Comparison of ENCODE assay signal across 8 mouse cellular contexts in the genomic region with DNA sequence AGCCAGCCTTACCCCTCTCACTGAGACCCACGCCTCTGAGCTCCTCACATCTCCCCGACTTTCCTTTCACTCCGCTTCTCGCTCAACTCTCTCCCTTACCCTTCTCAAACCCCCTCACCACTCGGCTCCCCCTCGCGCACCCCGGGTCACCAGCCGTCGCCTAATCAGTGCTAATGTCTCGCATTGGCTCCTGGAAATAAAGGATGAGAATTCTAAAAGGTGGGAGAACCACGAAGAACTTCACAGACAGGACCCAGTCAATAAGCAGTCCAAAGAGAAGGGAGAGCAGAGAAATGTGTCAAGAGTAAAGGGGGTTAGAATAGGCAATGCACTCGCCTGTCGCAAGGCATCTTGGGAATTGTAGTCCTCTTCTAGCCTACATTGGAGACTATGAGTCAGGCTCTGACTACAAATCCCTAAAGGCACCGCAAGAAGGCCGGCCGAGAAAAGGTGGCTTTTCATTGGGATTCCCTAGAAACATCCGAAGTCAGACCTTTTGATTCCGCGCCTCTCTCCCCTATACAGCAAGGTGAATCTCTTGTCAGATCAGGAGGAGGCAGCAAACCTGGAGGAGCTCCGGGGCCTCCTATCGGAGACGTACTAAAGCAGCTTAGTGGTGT. TPM values are rescaled to one million over a fixed set of nuclear protein-coding genes. Genes with fewer than 3 reads are reported as not detected.
DNase-seq lines count a peak whose midpoint lies in the region; ATAC-seq and TF ChIP-seq lines count a peak whose summit lies in the region.

A gene (minus strand): TSS at position 324 of the 620 bp plus-strand sequence.

- under 1% methylated on average over 23 of the region's 23 CpGs for WGBS in hindbrain, postnatal 0 days

- intact Hi-C loops in gastrocnemius, adult 2 months (cut with DNase I), result loop anchor here (2.0 to 10.0 kb wide), 2 partner anchors 25 to 231 kb away; no protein-coding TSS in a partner anchor
- intact Hi-C loops in left cerebral cortex, adult 2 months (cut with DNase I), result loop anchor here (2.0 kb wide), 1 partner anchor 21 kb away; no protein-coding TSS in a partner anchor

- no peaks in the 10 kb centered on the region for H3K4me1 ChIP-seq in hindbrain, postnatal 0 days (ENCODE audit: insufficient read depth, low read length)

- peak; percentile 87 for DNase-seq in gastrocnemius, adult 2 months
- DNase-seq in hindbrain, postnatal 0 days (ENCODE audit: low spot score), result peak; percentile 98
- DNase-seq in left cerebral cortex, adult 2 months (ENCODE audit: extremely low spot score in 1 of 2, low spot score in 2 of 2), result peak; percentile 83 to 88
- DNase-seq in right cerebral cortex, adult 2 months (ENCODE audit: low spot score in 2 of 2), result peak; percentile 92 to 96
- DNase-seq in urinary bladder, postnatal 36 days (ENCODE audit: low spot score in 2 of 2), result peak; percentile 69 to 88

- peak within 1 kb of the TSS; percentile 75 for H3K9ac ChIP-seq in hindbrain, postnatal 0 days (replicated peaks; ENCODE audit: low read length)

- H3K9me3 ChIP-seq in hindbrain, postnatal 0 days (ENCODE audit: low read length), result no peaks in the 10 kb centered on the region

- peak; percentile 98 for ATAC-seq in activated CD4-positive, CD25-positive, alpha-beta regulatory T cell, adult 4 months
- peak; percentile 100 for ATAC-seq in common myeloid progenitor, adult 5-6 weeks (replicated peaks; ENCODE audit: low read depth, poor library complexity, severe bottlenecking)
- ATAC-seq in hindbrain, postnatal 0 days, result peak; percentile 98
- peak; percentile 100 for ATAC-seq in megakaryocyte, adult 5-6 weeks (ENCODE audit: poor library complexity, severe bottlenecking)

- H3K4me3 ChIP-seq in gastrocnemius, adult 2 months, result peak within 1 kb of the TSS; percentile 73
- peak within 1 kb of the TSS; percentile 64 for H3K4me3 ChIP-seq in hindbrain, postnatal 0 days (ENCODE audit: low read length)
- H3K4me3 ChIP-seq in left cerebral cortex, adult 2 months, result peak within 1 kb of the TSS; percentile 62

- H3K27ac ChIP-seq in gastrocnemius, adult 2 months, result peak within 1 kb of the TSS; percentile 93
- H3K27ac ChIP-seq in hindbrain, postnatal 0 days, result peak within 1 kb of the TSS; percentile 45; the same call in 1 of the 2 replicates
- H3K27ac ChIP-seq in left cerebral cortex, adult 2 months, result peak within 1 kb of the TSS; percentile 62

- no peaks in the 10 kb centered on the region for H3K27me3 ChIP-seq in hindbrain, postnatal 0 days (ENCODE audit: insufficient read depth, low read length)

- H3K4me2 ChIP-seq in hindbrain, postnatal 0 days (ENCODE audit: low read depth, low read length), result peak within 1 kb of the TSS; percentile 90

- TF ChIP-seq CTCF in gastrocnemius, adult 2 months (IDR thresholded peaks at IDR 0.05), result peak; percentile 9; the same call in 1 of the 2 replicates
- TF ChIP-seq CTCF in hindbrain, postnatal 0 days (IDR thresholded peaks at IDR 0.05; ENCODE audit: low read depth), result peak; percentile 41; the same call in 1 of the 2 replicates
- no peak; the same call in none of the 2 replicates for TF ChIP-seq CTCF in left cerebral cortex, adult 2 months (IDR thresholded peaks at IDR 0.05)

- no peaks in the 10 kb centered on the region; the same call in 1 of the 2 replicates for H3K36me3 ChIP-seq in hindbrain, postnatal 0 days (ENCODE audit: insufficient read depth, low read length)

RNA-seq across cellular contexts. Expression of the gene that starts here (rescaled TPM):
- 10 to 100 TPM; 11.5 to 30.4 TPM for polyA plus RNA-seq in activated CD4-positive, CD25-positive, alpha-beta regulatory T cell, adult 4 months (2017; shearing (Covaris generic))
- total RNA-seq in common myeloid progenitor, adult 5-6 weeks (2017), result 16.5 and 23.3 TPM in 2 replicates
- total RNA-seq in gastrocnemius, adult 2 months (2021), result 10 to 100 TPM; 18.1 to 24.2 TPM
- 26.1 and 27.2 TPM in 2 replicates for total RNA-seq in hindbrain, postnatal 0 days (2014; rRNA removed)
- polyA plus RNA-seq in hindbrain, postnatal 0 days (2015; fragmentation: Nextera tagmentation; extraction: Ambion mirVana), result 18.6 and 21.3 TPM in 2 replicates
- 10 to 100 TPM; 34.5 to 35.9 TPM for total RNA-seq in left cerebral cortex, adult 2 months (2021)
- total RNA-seq in megakaryocyte, adult 5-6 weeks (2015), result 13.4 and 15.1 TPM in 2 replicates
- 10.6 and 14.9 TPM in 2 replicates for total RNA-seq in megakaryocyte, adult 5-6 weeks (2017)

Comparison
In these comparisons a context has a peak if more than half of its experiments do, and no peak if none do; other contexts are left out.
1. Peak in every context shown above with its lines: DNase-seq, ATAC-seq, H3K4me3 ChIP-seq and H3K27ac ChIP-seq.